8 mouse cellular contexts compared by ENCODE assay signal in genomic region chr16:10489483-10489882, GRCm38 (mm10). TPM values are rescaled to one million over a fixed set of nuclear protein-coding genes. Genes with fewer than 3 reads are reported as not detected.
DNase-seq lines count a peak whose midpoint lies in the region; ATAC-seq lines count a peak whose summit lies in the region.

No protein-coding gene starts in this region.

- peak overlapping the region; percentile 69 for H3K4me2 ChIP-seq in heart, embryonic 11.5 days
- peak overlapping the region; percentile 39 for H3K4me2 ChIP-seq in hindbrain, embryonic 16.5 days (ENCODE audit: low read length)
- H3K4me2 ChIP-seq in midbrain, embryonic 11.5 days: peak overlapping the region; percentile 39

- WGBS in heart, embryonic 11.5 days (ENCODE audit: insufficient replicate concordance): 6% methylated on average over 9 of the region's 9 CpGs
- 8% methylated on average over 9 of the region's 9 CpGs for WGBS in hindbrain, embryonic 16.5 days
- WGBS in midbrain, embryonic 11.5 days: 9% methylated on average over 9 of the region's 9 CpGs

- H3K4me3 ChIP-seq in heart, embryonic 11.5 days (ENCODE audit: low read depth, low read length): peak overlapping the region; percentile 32
- no peak overlapping the region for H3K4me3 ChIP-seq in hindbrain, embryonic 16.5 days (ENCODE audit: low read length)
- 0 out of 2 replicates have a peak overlapping the region, but pooled peaks have one; percentile 4 for H3K4me3 ChIP-seq in midbrain, embryonic 11.5 days (ENCODE audit: low read depth, low read length)

- H3K27ac ChIP-seq in heart, embryonic 11.5 days (ENCODE audit: low read depth, low read length): no peak overlapping the region
- no peak overlapping the region for H3K27ac ChIP-seq in hindbrain, embryonic 16.5 days (ENCODE audit: low read depth, low read length)
- H3K27ac ChIP-seq in midbrain, embryonic 11.5 days (ENCODE audit: low read depth, low read length): no peak overlapping the region

- intact Hi-C loops in left cerebral cortex, postnatal 14 days (cut with DNase I): no loop called here

- peaks cover 12% of the 10 kb centered on the region for H3K4me1 ChIP-seq in heart, embryonic 11.5 days (ENCODE audit: control insufficient read depth, insufficient read depth, low read length)
- H3K4me1 ChIP-seq in hindbrain, embryonic 16.5 days (ENCODE audit: control insufficient read depth, insufficient read depth, low read depth, low read length): no peaks in the 10 kb centered on the region
- 0 out of 2 replicates have a peak, but pooled peaks cover 3% of the 10 kb centered on the region for H3K4me1 ChIP-seq in midbrain, embryonic 11.5 days (ENCODE audit: control insufficient read depth, insufficient read depth, low read length)

- no peaks in the 10 kb centered on the region for H3K36me3 ChIP-seq in heart, embryonic 11.5 days (ENCODE audit: control insufficient read depth, insufficient read depth, low read length)
- H3K36me3 ChIP-seq in hindbrain, embryonic 16.5 days (ENCODE audit: control insufficient read depth, insufficient read depth, low read length): no peaks in the 10 kb centered on the region
- no peaks in the 10 kb centered on the region for H3K36me3 ChIP-seq in midbrain, embryonic 11.5 days (ENCODE audit: control insufficient read depth, insufficient read depth, low read length)

- DNase-seq in heart, adult 8-10 months (ENCODE audit: low spot score): no peak
- DNase-seq in NIH3T3 (ENCODE audit: low read depth): peak; percentile 15
- no peak for DNase-seq in midbrain, embryonic 11.5 days (ENCODE audit: low spot score, missing footprints)
- DNase-seq in right cerebral cortex, postnatal 4 days: no peak
- no peak for DNase-seq in left cerebral cortex, postnatal 14 days (ENCODE audit: low spot score in 2 of 2)
- no peak for DNase-seq in cerebellum, adult 9-11 months

- peak overlapping the region; percentile 29; the same call in 1 of the 2 replicates for H3K9ac ChIP-seq in heart, embryonic 11.5 days (ENCODE audit: low read depth, low read length)
- no peak overlapping the region for H3K9ac ChIP-seq in hindbrain, embryonic 16.5 days (ENCODE audit: low read depth, low read length)
- H3K9ac ChIP-seq in midbrain, embryonic 11.5 days (ENCODE audit: low read length): peak overlapping the region; percentile 33

- no peaks in the 10 kb centered on the region for H3K9me3 ChIP-seq in heart, embryonic 11.5 days (replicated peaks; ENCODE audit: control insufficient read depth, low read length)
- no peaks in the 10 kb centered on the region for H3K9me3 ChIP-seq in hindbrain, embryonic 16.5 days (ENCODE audit: control insufficient read depth, low read length)
- no peaks in the 10 kb centered on the region for H3K9me3 ChIP-seq in midbrain, embryonic 11.5 days (ENCODE audit: control insufficient read depth, low read length)

- H3K27me3 ChIP-seq in heart, embryonic 11.5 days (ENCODE audit: control insufficient read depth, insufficient read depth, low read length): peaks cover 23% of the 10 kb centered on the region
- no peaks in the 10 kb centered on the region for H3K27me3 ChIP-seq in hindbrain, embryonic 16.5 days (replicated peaks; ENCODE audit: control insufficient read depth, insufficient read depth, low read length)
- H3K27me3 ChIP-seq in midbrain, embryonic 11.5 days (ENCODE audit: control insufficient read depth, insufficient read depth, low read length): no peaks in the 10 kb centered on the region

- no peak for ATAC-seq in heart, embryonic 11.5 days (replicated peaks; ENCODE audit: insufficient number of reproducible peaks, low FRiP score, low TSS enrichment)
- no peak for ATAC-seq in hindbrain, embryonic 16.5 days
- ATAC-seq in midbrain, embryonic 11.5 days (ENCODE audit: low FRiP score): no peak

RNA-seq across cellular contexts. Expression of gene Ciita, which starts 9.6 kb away (rescaled TPM):
- polyA plus RNA-seq in heart, embryonic 11.5 days (2014; fragmentation: Nextera tagmentation; extraction: Ambion mirVana): 0.19 and 0.35 TPM in 2 replicates
- total RNA-seq in heart, adult 8-10 months (2022): under 1 TPM; 0.35 to 0.92 (median 0.67) TPM
- polyA plus RNA-seq in hindbrain, embryonic 16.5 days (2015; fragmentation: Nextera tagmentation; extraction: Ambion mirVana): 0.46 and 0.54 TPM in 2 replicates
- 0.14 and 0.34 TPM in 2 replicates for polyA plus RNA-seq in midbrain, embryonic 11.5 days (2014; fragmentation: Nextera tagmentation; extraction: Ambion mirVana)
- total RNA-seq in left cerebral cortex, postnatal 14 days (2021): under 1 TPM in 1 of 2 experiments, not detected in 1; 0.04 TPM

RNA-seq across cellular contexts. Expression of gene Tvp23a, which starts 42.3 kb away (rescaled TPM):
- 4.5 and 6.3 TPM in 2 replicates for polyA plus RNA-seq in heart, embryonic 11.5 days (2014; fragmentation: Nextera tagmentation; extraction: Ambion mirVana)
- total RNA-seq in heart, adult 8-10 months (2022): under 1 TPM in 3 of 4 experiments, not detected in 1; 0.16 to 0.66 (median 0.28) TPM
- 48.9 and 52.1 TPM in 2 replicates for polyA plus RNA-seq in hindbrain, embryonic 16.5 days (2015; fragmentation: Nextera tagmentation; extraction: Ambion mirVana)
- 24.5 and 25.0 TPM in 2 replicates for polyA plus RNA-seq in midbrain, embryonic 11.5 days (2014; fragmentation: Nextera tagmentation; extraction: Ambion mirVana)
- 10 to 100 TPM; 33.6 to 36.0 TPM for total RNA-seq in left cerebral cortex, postnatal 14 days (2021)

RNA-seq across cellular contexts. Expression of gene Dexi, which starts 53.4 kb away (rescaled TPM):
- 14.3 and 16.3 TPM in 2 replicates for polyA plus RNA-seq in heart, embryonic 11.5 days (2014; fragmentation: Nextera tagmentation; extraction: Ambion mirVana)
- total RNA-seq in heart, adult 8-10 months (2022): 10 to 100 TPM; 36.4 to 38.7 (median 37.3) TPM
- polyA plus RNA-seq in hindbrain, embryonic 16.5 days (2015; fragmentation: Nextera tagmentation; extraction: Ambion mirVana): 8.7 and 16.9 TPM in 2 replicates
- 23.8 and 27.3 TPM in 2 replicates for polyA plus RNA-seq in midbrain, embryonic 11.5 days (2014; fragmentation: Nextera tagmentation; extraction: Ambion mirVana)
- total RNA-seq in left cerebral cortex, postnatal 14 days (2021): 10 to 100 TPM; 43.5 to 50.3 TPM

RNA-seq across cellular contexts. Expression of gene Clec16a, which starts 55.7 kb away (rescaled TPM):
- polyA plus RNA-seq in heart, embryonic 11.5 days (2014; fragmentation: Nextera tagmentation; extraction: Ambion mirVana): 28.8 and 39.1 TPM in 2 replicates
- total RNA-seq in heart, adult 8-10 months (2022): 10 to 100 TPM; 54.8 to 71.3 (median 63.2) TPM
- 60.7 and 66.7 TPM in 2 replicates for polyA plus RNA-seq in hindbrain, embryonic 16.5 days (2015; fragmentation: Nextera tagmentation; extraction: Ambion mirVana)
- 41.2 and 43.4 TPM in 2 replicates for polyA plus RNA-seq in midbrain, embryonic 11.5 days (2014; fragmentation: Nextera tagmentation; extraction: Ambion mirVana)
- total RNA-seq in left cerebral cortex, postnatal 14 days (2021): 10 to 100 TPM; 74.1 to 76.7 TPM
